Mouse (Mus musculus) midbrain, embryonic 11.5 days (tissue): ENCODE data around the gene Mov10. TPM values are rescaled to one million over a fixed set of nuclear protein-coding genes. Genes with fewer than 3 reads are reported as not detected.

ENCODE experiments used
- ATAC-seq: fragments of 200-750 bp; cut with Nextera tagmentation; 2 replicates; pipeline ENCODE4 v1.8.0; 2017; ENCODE audit warnings: moderate TSS enrichment, moderate library complexity; ENCODE audit not compliant: low FRiP score
- DNase-seq: peaks from one replicate; pipeline ENCODE4 v3.0.0; 2015; ENCODE audit warnings: low spot score; ENCODE audit errors: missing footprints
- H3K27ac ChIP-seq: fragments of 300-500 bp; sonication (generic); 2 replicates; pipeline ENCODE4 v1.5.1; 2014; ENCODE audit warnings: low read depth, low read length
- H3K27me3 ChIP-seq: fragments of 300-500 bp; sonication (generic); 2 replicates; pipeline ENCODE4 v1.6.1; 2014; ENCODE audit warnings: mild to moderate bottlenecking, low read length, moderate library complexity, mixed read lengths; ENCODE audit not compliant: control insufficient read depth, insufficient read depth
- H3K36me3 ChIP-seq: fragments of 300-500 bp; sonication (generic); 2 replicates; pipeline ENCODE4 v1.6.1; 2014; ENCODE audit warnings: mild to moderate bottlenecking, low read length, moderate library complexity, mixed read lengths; ENCODE audit not compliant: control insufficient read depth, insufficient read depth
- H3K4me1 ChIP-seq: fragments of 300-500 bp; sonication (generic); 2 replicates; pipeline ENCODE4 v1.6.1; 2014; ENCODE audit warnings: low read length; ENCODE audit not compliant: control insufficient read depth, insufficient read depth
- H3K4me2 ChIP-seq: fragments of 300-500 bp; sonication (generic); 2 replicates; pipeline ENCODE4 v1.6.1; 2014; ENCODE audit warnings: mild to moderate bottlenecking, moderate library complexity
- H3K4me3 ChIP-seq: fragments of 300-500 bp; sonication (generic); 2 replicates; pipeline ENCODE4 v1.5.1; 2014; ENCODE audit warnings: low read depth, low read length
- H3K9ac ChIP-seq: fragments of 300-500 bp; sonication (generic); 2 replicates; pipeline ENCODE4 v1.6.1; 2014; ENCODE audit warnings: low read length
- H3K9me3 ChIP-seq: fragments of 300-500 bp; sonication (generic); 2 replicates; pipeline ENCODE4 v1.6.1; 2016; ENCODE audit warnings: low read length; ENCODE audit not compliant: control insufficient read depth
- WGBS: fragments of 180-500 bp; shearing (Covaris S2); extraction: QIAGEN DNeasy Blood & Tissue Kit; methylation state at CpG from one replicate; pipeline ENCODE4 v1.1.7; 2014; 5-methylcytosine and 5-hydroxymethylcytosine counted together
- polyA plus RNA-seq: library from polyadenylated mRNA; unstranded; fragments of >200 nt; fragmentation: Nextera tagmentation; extraction: Ambion mirVana; gene quantifications from 2 replicates; pipeline ENCODE4 v1.2.1, GENCODE M21; 2014

Gene Mov10
- polyA plus RNA-seq, 1 experiment from 2014 or later, result 9.5 TPM

- no peaks in the 10 kb centered on the region for H3K36me3 ChIP-seq
- WGBS, result 83% methylated on average over 15 of the region's 15 CpGs
- H3K9me3 ChIP-seq, result no peaks in the 10 kb centered on the region
- H3K4me2 ChIP-seq, result no peak overlapping the region
- H3K4me1 ChIP-seq, result peaks cover 8% of the 10 kb centered on the region
- H3K4me3 ChIP-seq, result no peak overlapping the region
- H3K27ac ChIP-seq, result no peak overlapping the region
- DNase-seq, result peak; percentile 12
- no peaks in the 10 kb centered on the region for H3K27me3 ChIP-seq
- no peak overlapping the region for H3K9ac ChIP-seq
- ATAC-seq, result no peak
Observed at GRCm38 (mm10) chr3:104796430-104797082, 21.8 kb downstream of the Mov10 start.

- peak; percentile 74 for DNase-seq
- ATAC-seq, result no peak
- Histone ChIP-seq H3K36me3 (no peaks in the 10 kb centered on the region), H3K9me3 (no peaks in the 10 kb centered on the region), H3K27me3 (no peaks in the 10 kb centered on the region), H3K9ac (no peak overlapping the region), H3K4me2 (no peak overlapping the region), H3K27ac (no peak overlapping the region), H3K4me1 (peaks cover 12% of the 10 kb centered on the region), H3K4me3 (no peak overlapping the region)
- 78% methylated on average over 15 of the region's 15 CpGs for WGBS
Observed at GRCm38 (mm10) chr3:104795661-104796340, 22.6 kb downstream of the Mov10 start.

- no peak overlapping the region for H3K27ac ChIP-seq
- DNase-seq, result peak; percentile 51
- no peaks in the 10 kb centered on the region for H3K36me3 ChIP-seq
- no peak overlapping the region for H3K4me3 ChIP-seq
- ATAC-seq, result no peak
- H3K9ac ChIP-seq, result no peak overlapping the region
- 76% methylated on average over 12 of the region's 12 CpGs for WGBS
- H3K9me3 ChIP-seq, result no peaks in the 10 kb centered on the region
- no peak overlapping the region for H3K4me2 ChIP-seq
- no peaks in the 10 kb centered on the region; the same call in 1 of the 2 replicates for H3K27me3 ChIP-seq
- peaks cover 19% of the 10 kb centered on the region for H3K4me1 ChIP-seq
Observed at GRCm38 (mm10) chr3:104794953-104795470, 23.4 kb downstream of the Mov10 start.

DNA sequence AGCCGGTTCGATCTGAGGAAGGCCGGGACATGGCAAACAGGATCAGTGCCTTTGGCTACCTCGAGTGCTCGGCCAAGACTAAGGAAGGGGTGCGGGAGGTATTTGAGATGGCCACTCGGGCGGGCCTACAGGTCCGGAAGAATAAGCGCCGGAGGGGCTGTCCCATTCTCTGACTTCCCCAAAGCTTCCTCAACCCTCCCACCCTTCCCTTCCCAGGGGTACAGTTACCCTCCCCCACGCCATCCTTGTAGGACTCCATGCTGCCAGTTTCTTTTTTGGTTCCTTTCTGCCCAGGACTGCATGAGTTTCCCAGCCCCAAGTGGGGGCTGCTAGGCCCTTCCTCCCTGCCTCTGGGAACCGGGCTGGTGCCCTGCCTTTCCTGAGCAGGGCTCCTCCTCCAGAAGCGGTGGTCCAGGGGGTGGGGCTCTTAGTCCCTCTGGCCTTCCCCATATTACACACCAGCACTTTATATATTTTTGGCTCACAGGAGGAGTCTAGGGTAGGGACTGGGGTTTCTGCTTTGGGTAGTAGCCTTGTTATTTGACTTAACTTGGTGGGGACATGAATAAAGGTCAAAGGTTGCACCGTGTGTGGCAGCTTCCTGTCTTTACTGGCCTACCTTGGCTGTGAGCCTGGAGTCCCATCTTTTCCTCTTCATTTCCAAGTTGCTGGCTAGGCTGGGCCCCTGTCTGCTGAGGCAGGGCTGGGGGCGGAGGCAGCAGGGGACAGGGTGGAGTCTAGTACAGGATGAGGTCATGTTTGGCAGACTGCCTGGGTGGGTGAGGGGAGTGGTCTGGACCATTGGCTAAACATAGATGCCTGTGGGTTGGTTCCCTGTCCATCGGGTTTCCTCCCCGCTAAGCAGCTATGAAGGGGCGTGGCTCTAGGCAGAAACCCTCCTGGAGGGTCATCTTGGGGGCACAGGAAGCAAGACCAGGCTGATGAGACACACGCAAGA lies 24.2 kb downstream of the Mov10 start:
- 63% methylated on average over 20 of the region's 20 CpGs for WGBS
- Histone ChIP-seq H3K27ac (no peak overlapping the region), H3K27me3 (peaks cover 5% of the 10 kb centered on the region; the same call in 1 of the 2 replicates), H3K9ac (no peak overlapping the region), H3K4me3 (no peak overlapping the region), H3K4me2 (no peak overlapping the region), H3K4me1 (peaks cover 24% of the 10 kb centered on the region), H3K9me3 (no peaks in the 10 kb centered on the region), H3K36me3 (no peaks in the 10 kb centered on the region)
- DNase-seq, result peak; percentile 93
- peak; percentile 87 for ATAC-seq

GRCm38 (mm10) chr3:104792360-104793270 lies 25.7 kb downstream of the Mov10 start:
- H3K9me3 ChIP-seq, result no peaks in the 10 kb centered on the region
- H3K27ac ChIP-seq, result no peak overlapping the region
- 76% methylated on average over 15 of the region's 15 CpGs for WGBS
- H3K4me3 ChIP-seq, result no peak overlapping the region
- peak; percentile 69 for DNase-seq
- H3K4me2 ChIP-seq, result no peak overlapping the region
- H3K36me3 ChIP-seq, result no peaks in the 10 kb centered on the region
- ATAC-seq, result no peak
- peaks cover 24% of the 10 kb centered on the region for H3K4me1 ChIP-seq
- H3K27me3 ChIP-seq, result peaks cover 5% of the 10 kb centered on the region; the same call in 1 of the 2 replicates
- H3K9ac ChIP-seq, result no peak overlapping the region

- ATAC-seq (no peak), DNase-seq (peak; percentile 69)
- no peaks in the 10 kb centered on the region for H3K9me3 ChIP-seq
- WGBS, result 94% methylated on average over 8 of the region's 8 CpGs
- H3K27ac ChIP-seq, result no peak overlapping the region
- H3K4me1 ChIP-seq, result peaks cover 24% of the 10 kb centered on the region
- H3K36me3 ChIP-seq, result no peaks in the 10 kb centered on the region
- no peak overlapping the region for H3K4me2 ChIP-seq
- no peak overlapping the region for H3K9ac ChIP-seq
- no peak overlapping the region for H3K4me3 ChIP-seq
- peaks cover 5% of the 10 kb centered on the region; the same call in 1 of the 2 replicates for H3K27me3 ChIP-seq
Observed at GRCm38 (mm10) chr3:104791671-104792070, 26.7 kb downstream of the Mov10 start.

GRCm38 (mm10) chr3:104791017-104791416 lies 27.3 kb downstream of the Mov10 start:
- H3K27ac ChIP-seq, result no peak overlapping the region

DNA sequence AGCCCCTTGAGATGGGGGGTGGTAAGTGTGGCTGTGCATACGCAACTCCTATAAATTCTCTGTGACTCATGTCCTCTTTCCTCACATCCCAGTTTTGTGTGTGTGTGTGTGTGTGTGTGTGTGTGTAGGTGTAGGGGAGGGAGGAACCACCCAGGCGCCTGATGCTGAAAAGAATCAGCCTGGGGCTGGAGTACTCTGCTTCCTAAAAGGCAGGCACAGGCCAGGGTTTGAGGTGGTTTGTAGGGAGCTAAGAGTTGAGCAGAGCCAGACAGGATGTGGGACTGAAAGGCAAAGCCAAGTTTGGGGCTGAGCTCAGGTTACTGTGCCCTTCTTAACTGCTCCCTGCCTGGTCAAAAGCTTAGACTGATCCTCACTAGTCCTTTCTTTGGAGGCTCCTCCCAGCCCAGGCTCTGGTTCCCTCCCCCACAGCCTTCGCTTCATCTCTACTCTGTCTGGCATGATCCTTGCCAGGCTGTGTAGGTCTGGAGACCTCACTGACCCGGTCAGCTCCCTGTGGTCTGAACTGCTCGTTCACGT lies 27.9 kb downstream of the Mov10 start:
- 27% methylated on average over 6 of the region's 6 CpGs for WGBS
- peaks cover 24% of the 10 kb centered on the region for H3K4me1 ChIP-seq
- H3K4me3 ChIP-seq, result peak overlapping the region; percentile 49; the same call in 1 of the 2 replicates
- H3K9ac ChIP-seq, result peak overlapping the region; percentile 57
- H3K27ac ChIP-seq, result no peak overlapping the region
- peaks cover 5% of the 10 kb centered on the region; the same call in 1 of the 2 replicates for H3K27me3 ChIP-seq
- H3K4me2 ChIP-seq, result peak overlapping the region; percentile 86
- DNase-seq, result peak; percentile 90
- H3K9me3 ChIP-seq, result no peaks in the 10 kb centered on the region
- no peak for ATAC-seq
- H3K36me3 ChIP-seq, result no peaks in the 10 kb centered on the region

More at GRCm38 (mm10) chr3:104791017-104791416, 27.3 kb downstream of the Mov10 start:
- Histone ChIP-seq H3K9me3 (no peaks in the 10 kb centered on the region), H3K4me1 (peaks cover 24% of the 10 kb centered on the region), H3K36me3 (no peaks in the 10 kb centered on the region), H3K27me3 (peaks cover 5% of the 10 kb centered on the region; the same call in 1 of the 2 replicates), H3K4me2 (peak overlapping the region; percentile 86), H3K9ac (peak overlapping the region; percentile 24), H3K4me3 (no peak overlapping the region)
- no peak for ATAC-seq
- peak; percentile 76 for DNase-seq
- 13% methylated on average over 4 of the region's 4 CpGs for WGBS
